Mouse (Mus musculus) heart, postnatal 36 days (tissue): ENCODE measurements around the gene Ift46. TPM values are rescaled to one million over a fixed set of nuclear protein-coding genes. Genes with fewer than 3 reads are reported as not detected.
"Not testable (repeated sequence)": the region's sequence is repeated elsewhere in the genome, so short reads cannot be mapped to it uniquely, and the experiment has no call there.

Experiments
- DNase-seq, 2 experiments: peaks; one replicate each; pipeline ENCODE4 v3.0.0; 2021 to 2022
- intact Hi-C: fragments of 180-260 bp; cut with DNase I; formaldehyde crosslinking; loops from one replicate; pipeline ENCODE4 v1.15.1; 2025
- total RNA-seq, 2 experiments: library from RNA; stranded (reverse); gene quantifications; 2 replicates each; pipeline ENCODE4 v1.2.3; 2021

Ift46 gene
- total RNA-seq, 2 experiments from 2014 or later, result 27.2 to 41.2 TPM

- intact Hi-C loops, result loop anchor here (2.0 to 5.0 kb wide), 2 partner anchors 80 to 128 kb away; no protein-coding TSS in a partner anchor
- DNase-seq, result peak; percentile 77 to 80
These were observed 32.9 kb upstream of the Ift46 start, which contains the start of gene Phldb1 for GRCm38 (mm10) chr9:44734524-44735494. Gene Phldb1 (minus strand): TSS chr9:44735198.

- intact Hi-C loops, result loop anchor here (2.0 kb wide), 1 partner anchor 81 kb away; no protein-coding TSS in a partner anchor
- no peak for DNase-seq
These were observed 31.8 kb upstream of the Ift46 start for GRCm38 (mm10) chr9:44735886-44736285.

GRCm38 (mm10) chr9:44736301-44736700, 31.4 kb upstream of the Ift46 start:
- intact Hi-C loops, result no loop called here
- no peak for DNase-seq

GRCm38 (mm10) chr9:44737240-44737949, 30.3 kb upstream of the Ift46 start:
- DNase-seq, result peak; percentile 66 to 77
- intact Hi-C loops, result loop anchor here (1.0 kb wide), 1 partner anchor 40 kb away; no protein-coding TSS in a partner anchor

DNA sequence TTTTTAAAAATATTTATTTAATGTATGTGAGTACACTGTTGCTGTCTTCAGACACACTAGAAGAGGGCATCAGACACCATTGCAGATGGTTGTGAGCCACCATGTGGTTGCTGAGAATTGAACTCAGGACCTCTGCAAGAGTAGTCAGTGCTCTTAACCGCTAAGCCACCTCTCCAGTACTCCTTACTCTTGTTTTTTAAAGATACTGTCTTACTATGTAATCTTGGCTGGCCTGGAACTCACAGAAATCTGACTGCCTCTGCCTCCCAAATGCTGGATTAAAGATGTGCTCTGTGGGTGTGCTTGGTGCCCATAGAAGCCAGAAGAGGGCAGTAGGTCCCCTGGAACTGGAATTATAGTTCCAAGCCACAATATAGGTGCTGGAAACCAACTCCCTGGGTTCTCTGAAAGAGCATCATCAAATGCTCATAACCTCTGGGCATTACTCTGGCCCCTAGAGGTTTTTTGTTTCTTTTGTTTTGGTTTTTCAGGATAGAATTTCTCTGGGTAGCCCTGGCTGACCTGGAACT, 27.0 kb upstream of the Ift46 start:
- no peak for DNase-seq
- intact Hi-C loops, result no loop called here

DNA sequence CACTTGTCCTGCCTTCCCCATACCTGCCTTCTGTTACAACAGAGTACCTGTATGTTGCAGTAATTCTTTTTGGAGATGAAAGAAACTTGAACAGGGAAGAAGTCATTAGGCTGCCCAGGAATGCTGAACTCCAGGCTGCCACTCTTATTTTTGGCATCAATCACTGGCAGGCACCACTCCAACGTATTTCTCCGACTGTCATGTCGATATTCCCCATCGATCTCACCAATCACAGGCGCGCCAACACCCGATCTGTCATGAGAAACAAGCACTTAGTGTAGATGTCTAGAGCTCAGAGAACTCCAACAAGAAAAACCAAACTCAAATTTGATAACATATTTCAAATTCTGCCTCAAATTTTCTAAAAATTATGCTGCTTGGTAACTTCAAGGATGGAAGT, 22.3 kb upstream of the Ift46 start:
- intact Hi-C loops, result loop anchor here (5.0 kb wide), 1 partner anchor 33 kb away; no protein-coding TSS in a partner anchor
- DNase-seq, result no peak

DNA sequence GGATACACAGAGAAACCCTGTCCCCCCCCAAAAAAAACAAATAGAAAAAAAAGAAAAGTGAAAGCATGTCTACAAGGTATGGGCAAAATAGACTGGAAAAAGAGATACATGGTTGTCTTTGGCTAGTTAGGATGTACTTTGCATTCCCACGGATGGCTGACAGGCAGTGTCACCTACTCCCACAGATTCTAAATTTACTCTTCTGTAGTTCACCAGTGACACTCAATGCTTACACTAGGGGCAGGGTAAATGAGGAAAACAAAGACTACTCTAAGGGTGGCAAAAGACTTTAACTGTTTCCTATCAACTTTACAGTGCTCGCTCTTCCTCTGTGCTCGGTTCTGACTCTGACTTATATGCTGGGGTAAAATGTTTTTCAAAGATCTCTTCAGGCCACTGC, 21.0 kb upstream of the Ift46 start:
- intact Hi-C loops, result loop anchor here (2.0 to 5.0 kb wide), 2 partner anchors 34 to 92 kb away; no protein-coding TSS in a partner anchor
- DNase-seq, result no peak

- DNase-seq, result no peak
- intact Hi-C loops, result loop anchor here (2.0 to 5.0 kb wide), 2 partner anchors 35 to 93 kb away; no protein-coding TSS in a partner anchor
These were observed 20.4 kb upstream of the Ift46 start for GRCm38 (mm10) chr9:44747341-44747740.

DNA sequence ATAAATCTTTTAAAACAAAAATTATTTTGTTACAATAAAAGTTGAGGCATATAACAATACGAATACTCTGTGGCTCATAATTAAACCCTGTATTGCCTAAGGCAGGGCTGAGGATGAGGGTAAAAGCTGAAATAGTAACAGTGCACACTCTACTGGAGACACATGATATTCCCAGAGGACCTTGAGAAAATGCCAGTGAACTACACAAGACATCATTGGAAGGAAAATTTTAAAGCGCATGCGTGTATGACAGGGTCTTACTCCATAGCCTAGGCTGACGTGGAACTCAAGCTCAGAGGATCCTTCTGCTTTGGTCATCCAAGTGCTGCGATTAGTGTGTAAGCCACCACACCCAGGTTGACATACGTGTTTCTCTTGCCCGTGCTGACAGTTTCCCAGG, 19.2 kb upstream of the Ift46 start:
- no peak for DNase-seq
- intact Hi-C loops, result loop anchor here (5.0 kb wide), 1 partner anchor 36 kb away; no protein-coding TSS in a partner anchor

GRCm38 (mm10) chr9:44760873-44761272, 6.8 kb upstream of the Ift46 start:
- DNase-seq, result no peak
- intact Hi-C loops, result no loop called here

DNA sequence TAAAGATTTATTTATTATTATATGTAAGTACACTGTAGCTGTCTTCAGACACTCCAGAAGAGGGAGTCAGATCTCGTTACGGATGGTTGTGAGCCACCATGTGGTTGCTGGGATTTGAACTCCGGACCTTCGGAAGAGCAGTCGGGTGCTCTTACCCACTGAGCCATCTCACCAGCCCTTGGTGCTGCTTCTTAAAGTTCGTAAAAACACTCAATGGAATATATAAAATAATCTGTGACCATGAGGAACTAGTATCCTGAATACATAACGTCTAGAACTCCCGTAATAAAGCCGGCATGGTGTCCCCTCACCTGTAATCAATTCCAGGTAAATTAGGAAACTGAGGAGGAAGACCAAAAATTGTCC, 304 bp downstream of the Ift46 start:
- DNase-seq, result not testable (repeated sequence)
- intact Hi-C loops, result loop anchor here (5.0 kb wide), 1 partner anchor 154 kb away; the partner anchor contains the start of gene Atp5l

GRCm38 (mm10) chr9:44771376-44771775, 3.7 kb downstream of the Ift46 start:
- no peak for DNase-seq
- intact Hi-C loops, result loop anchor here (5.0 kb wide), 1 partner anchor 196 kb away; the partner anchor contains the start of gene Ube4a

DNA sequence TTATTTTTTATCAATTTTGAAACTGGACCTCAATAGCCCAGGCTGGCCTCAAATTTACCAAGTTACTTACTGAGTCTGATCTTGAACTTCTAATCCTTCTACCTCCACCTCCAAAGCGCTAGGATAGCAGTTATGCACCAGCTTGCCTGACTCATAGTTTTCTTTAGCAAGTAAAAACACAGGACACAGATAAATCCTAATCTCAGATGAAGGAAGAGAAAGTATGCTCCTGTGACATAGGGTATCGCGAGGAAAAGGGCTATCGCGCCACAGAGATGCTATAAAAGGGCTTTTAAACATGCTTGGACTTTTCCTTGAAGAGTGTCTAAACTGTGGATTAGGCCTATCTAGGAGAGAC, 4.7 kb downstream of the Ift46 start:
- intact Hi-C loops, result loop anchor here (5.0 kb wide), 1 partner anchor 195 kb away; the partner anchor contains the start of gene Ube4a

DNA sequence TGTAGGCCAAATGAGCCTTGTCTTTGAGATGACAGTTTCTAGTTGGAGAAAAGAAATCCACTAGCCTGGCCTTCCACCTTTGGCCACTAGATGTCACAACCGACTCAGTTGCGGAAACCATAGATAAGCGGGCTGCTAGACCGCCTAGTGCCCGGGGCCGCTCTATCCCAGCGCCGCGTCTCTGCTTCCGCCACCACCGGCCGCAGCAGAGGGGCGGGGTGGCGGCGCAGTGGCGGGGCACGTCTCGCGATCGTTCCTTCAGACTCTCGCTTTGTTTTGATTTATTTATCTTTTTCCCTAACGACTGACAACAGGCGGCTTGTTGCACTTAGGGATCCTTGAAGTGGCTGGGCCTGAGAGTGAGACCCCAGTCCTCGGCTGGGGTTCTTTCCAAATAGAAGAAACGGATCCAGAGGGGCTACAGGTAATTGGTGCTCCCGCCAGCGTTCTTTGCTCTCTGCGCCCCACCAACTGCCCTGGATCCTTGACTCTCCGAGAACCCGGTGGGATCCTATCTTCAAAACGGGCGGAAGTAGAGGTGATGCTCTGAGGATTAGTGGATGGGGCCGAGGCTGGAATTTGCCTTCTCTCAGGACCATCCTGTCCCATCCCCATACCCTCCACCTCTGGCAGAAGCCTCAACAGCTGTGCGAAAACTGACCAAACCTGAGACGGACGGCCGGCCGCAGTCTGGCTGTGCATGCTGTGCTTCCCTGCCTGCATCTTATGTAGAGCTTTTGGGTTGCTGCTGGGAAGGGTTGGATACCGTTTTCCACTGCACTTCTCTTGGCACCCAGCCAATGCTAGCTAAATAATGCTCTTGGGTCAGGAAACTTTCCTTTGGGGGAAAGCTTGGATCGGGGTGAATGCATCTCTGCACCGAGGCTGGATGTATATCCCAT, 5.3 kb downstream of the Ift46 start:
- DNase-seq, result peak; percentile 91 to 93
- intact Hi-C loops, result loop anchor here (5.0 kb wide), 1 partner anchor 194 kb away; the partner anchor contains the start of gene Ube4a

More for the DNA sequence above, 4.7 kb downstream of the Ift46 start:
- no peak for DNase-seq

DNA sequence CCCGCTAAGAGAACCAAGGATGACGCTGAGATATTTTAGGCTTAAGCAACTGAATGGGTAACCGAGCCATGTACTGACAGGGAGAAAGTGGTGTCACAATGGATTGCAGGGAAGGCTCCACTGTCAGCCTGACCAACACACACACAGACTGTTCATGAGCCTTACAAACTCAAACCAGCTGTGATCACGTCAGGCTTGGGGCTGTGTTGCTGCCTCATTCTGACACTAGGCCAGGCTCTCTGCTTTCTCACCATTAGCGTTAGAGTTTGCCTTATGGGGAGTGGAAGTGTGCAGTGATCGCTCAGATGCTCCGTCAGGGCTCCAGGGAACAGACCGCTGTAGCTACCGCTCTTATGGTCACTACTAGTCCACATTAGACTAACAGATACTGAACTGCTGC, 25.1 kb downstream of the Ift46 start:
- intact Hi-C loops, result no loop called here
- DNase-seq, result no peak

GRCm38 (mm10) chr9:44798298-44798697, 30.6 kb downstream of the Ift46 start:
- DNase-seq, result no peak
- intact Hi-C loops, result no loop called here

GRCm38 (mm10) chr9:44799102-44799957, 31.6 kb downstream of the Ift46 start, which contains the start of gene Tmem25:
Gene Tmem25 (minus strand): TSS chr9:44799307.
- DNase-seq, result peak; percentile 76 to 79
- intact Hi-C loops, result no loop called here

GRCm38 (mm10) chr9:44799958-44800324, 32.2 kb downstream of the Ift46 start:
- intact Hi-C loops, result no loop called here
- no peak for DNase-seq

DNA sequence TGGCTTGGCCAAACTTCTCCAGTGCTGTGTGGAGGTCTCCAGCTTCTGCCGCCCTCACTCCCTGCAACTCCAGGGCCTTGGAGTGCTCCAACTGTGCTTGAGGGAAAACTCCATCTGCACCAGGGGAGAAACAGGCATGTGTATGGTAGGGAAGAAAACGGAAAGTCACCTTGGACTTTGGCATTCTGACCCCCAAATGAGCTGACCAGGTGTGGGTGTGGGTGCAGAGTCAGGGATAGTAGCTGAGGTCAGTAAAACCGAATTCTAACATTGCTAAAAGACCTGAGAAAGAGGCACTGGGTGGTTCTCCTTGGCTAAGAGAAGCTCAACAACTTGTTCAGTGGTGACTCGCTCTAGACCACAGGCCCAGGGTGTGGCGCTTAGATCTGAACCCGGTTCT, 34.0 kb downstream of the Ift46 start:
- no peak for DNase-seq
- intact Hi-C loops, result no loop called here
